Mouse (Mus musculus): Measurements from ENCODE around the gene Swap70. TPM values are rescaled to one million over a fixed set of nuclear protein-coding genes. Genes with fewer than 3 reads are reported as not detected.

Swap70 gene
- total and polyA plus RNA-seq, 3 experiments: 18.3 to 23.3 TPM; not detected in 1

DNA sequence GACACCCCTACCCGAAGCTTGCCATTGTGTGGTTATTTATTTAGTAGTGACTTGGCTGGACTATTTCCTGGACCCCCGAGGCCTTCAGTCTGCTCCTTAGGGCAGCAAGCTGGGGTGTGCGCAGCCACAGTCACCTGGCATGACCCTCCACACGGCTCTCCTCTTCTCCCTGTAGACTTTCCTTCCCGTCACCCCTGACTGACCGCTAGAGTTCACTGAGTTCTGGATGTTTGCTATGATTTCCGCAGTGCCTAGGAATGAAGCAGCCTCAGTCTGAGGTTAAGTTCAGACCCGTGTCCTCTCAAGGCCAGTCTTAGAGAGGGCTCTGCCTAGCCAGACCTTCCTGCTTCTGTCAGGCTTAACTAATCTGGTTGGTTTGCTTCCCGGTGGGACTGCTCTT, 50.3 kb downstream of the Swap70 start:
- TF ChIP-seq POLR2AphosphoS2 (IDR thresholded peaks at IDR 0.05; ENCODE audit: low read length): no peak
- TF ChIP-seq ELF1 (IDR thresholded peaks at IDR 0.05; ENCODE audit: low read depth, low read length): no peak
- TF ChIP-seq EP300 (IDR thresholded peaks at IDR 0.05; ENCODE audit: low read depth in 1 of 2, low read length in 2 of 2): no peak
- no peak for TF ChIP-seq ZKSCAN1 (IDR thresholded peaks at IDR 0.05; ENCODE audit: low read depth, low read length)
- no peak for TF ChIP-seq RCOR1 (IDR thresholded peaks at IDR 0.05; ENCODE audit: low read depth, low read length)
- no peak for TF ChIP-seq GATA1 (IDR thresholded peaks at IDR 0.05; ENCODE audit: low read depth, low read length)
- no peak for TF ChIP-seq ETS1 (IDR thresholded peaks at IDR 0.05; ENCODE audit: low read depth, low read length)
- no peak for TF ChIP-seq MAFK (IDR thresholded peaks at IDR 0.05; ENCODE audit: borderline replicate concordance, low read depth, low read length)
- TF ChIP-seq MXI1 (IDR thresholded peaks at IDR 0.05; ENCODE audit: low read depth, low read length): no peak
- TF ChIP-seq POLR2A (IDR thresholded peaks at IDR 0.05; ENCODE audit: control insufficient read depth in 1 of 2, insufficient read depth in 1 of 2, low read depth in 1 of 2, low read length in 2 of 2, poor library complexity in 1 of 2): no peak
- no peak for TF ChIP-seq NELFE (IDR thresholded peaks at IDR 0.05; ENCODE audit: low read depth, low read length)
- TF ChIP-seq MAZ (IDR thresholded peaks at IDR 0.05; ENCODE audit: low read depth, low read length): no peak
- no peak for TF ChIP-seq SIN3A (IDR thresholded peaks at IDR 0.05; ENCODE audit: low read length)
- no peak overlapping the region for H3K27ac ChIP-seq (ENCODE audit: control insufficient read depth, low read depth, low read length)

DNA sequence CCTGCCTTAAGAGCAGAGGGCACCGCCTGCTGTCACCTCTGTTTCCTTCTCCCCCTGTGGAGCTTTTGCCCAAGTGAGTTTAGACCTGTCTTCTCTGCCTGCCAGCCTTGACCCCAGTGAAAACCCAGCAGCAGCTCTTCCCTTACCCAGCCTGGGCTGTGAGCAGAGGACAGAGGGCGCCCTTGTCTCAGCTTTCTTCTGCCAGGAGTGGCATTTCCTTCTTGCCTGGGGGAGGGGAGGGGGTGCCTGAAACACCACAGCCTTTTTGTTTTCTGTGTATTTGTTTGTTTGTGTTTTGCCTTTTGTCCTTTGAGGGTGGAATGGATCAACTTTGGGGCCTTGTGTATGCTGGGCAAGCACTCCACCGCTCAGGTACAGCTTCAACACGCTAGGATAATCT, 50.9 kb downstream of the Swap70 start:
- Histone ChIP-seq H3K9ac (ENCODE audit: control insufficient read depth, low read depth, low read length, poor library complexity, severe bottlenecking) (no peak overlapping the region), H3K9me3 (replicated peaks; ENCODE audit: insufficient read depth, low read length) (no peaks in the 10 kb centered on the region), H3K27ac (ENCODE audit: control insufficient read depth, low read depth, low read length) (no peak overlapping the region), H3K79me2 (ENCODE audit: control insufficient read depth, insufficient read depth, low read length, poor library complexity) (no peaks in the 10 kb centered on the region), H3K4me3 (ENCODE audit: control insufficient read depth in 1 of 2, insufficient read depth in 1 of 2, low read depth in 2 of 2, low read length in 2 of 2) (no peak overlapping the region), H3K27me3 (ENCODE audit: control insufficient read depth in 1 of 2, insufficient read depth in 2 of 2, low read length in 2 of 2) (no peaks in the 10 kb centered on the region), H3K4me1 (ENCODE audit: control insufficient read depth in 1 of 2, insufficient read depth in 2 of 2, low read length in 2 of 2) (peaks cover 4 to 9% of the 10 kb centered on the region in 2 experiments; a peak in 2 of 4 replicates), H3K36me3 (ENCODE audit: control insufficient read depth in 1 of 2, insufficient read depth in 2 of 2, low read length in 2 of 2) (peaks cover 6% of the 10 kb centered on the region in 2 experiments)
- no peak for DNase-seq (ENCODE audit: low read depth, low spot score)
- no peak for TF ChIP-seq GABPA (IDR thresholded peaks at IDR 0.05; ENCODE audit: low read depth, low read length)
- peak in 2 of 3 experiments; percentile 4 to 17; a peak in 2 of 6 replicates for TF ChIP-seq CTCF (IDR thresholded peaks at IDR 0.05 in 2 of 3, conservative IDR thresholded peaks at IDR 0.05 in 1 of 3; ENCODE audit: control insufficient read depth in 1 of 3, insufficient read depth in 1 of 3, low read depth in 2 of 3, low read length in 3 of 3, poor library complexity in 1 of 3, severe bottlenecking in 1 of 3)
- TF ChIP-seq CHD2 (IDR thresholded peaks at IDR 0.05; ENCODE audit: low read length): no peak

More for the DNA sequence above, 50.3 kb downstream of the Swap70 start:
- no peak overlapping the region for H3K4me3 ChIP-seq (ENCODE audit: control insufficient read depth in 1 of 2, insufficient read depth in 1 of 2, low read depth in 2 of 2, low read length in 2 of 2)
- no peak for DNase-seq (ENCODE audit: low read depth, low spot score)
- no peaks in the 10 kb centered on the region for H3K27me3 ChIP-seq (ENCODE audit: control insufficient read depth in 1 of 2, insufficient read depth in 2 of 2, low read length in 2 of 2)
- H3K9me3 ChIP-seq (replicated peaks; ENCODE audit: insufficient read depth, low read length): no peaks in the 10 kb centered on the region
- H3K4me1 ChIP-seq (ENCODE audit: control insufficient read depth in 1 of 2, insufficient read depth in 2 of 2, low read length in 2 of 2): peaks cover 4 to 9% of the 10 kb centered on the region in 2 experiments; a peak in 2 of 4 replicates
- H3K79me2 ChIP-seq (ENCODE audit: control insufficient read depth, insufficient read depth, low read length, poor library complexity): no peaks in the 10 kb centered on the region
- no peak overlapping the region for H3K9ac ChIP-seq (ENCODE audit: control insufficient read depth, low read depth, low read length, poor library complexity, severe bottlenecking)
- peaks cover 5 to 6% of the 10 kb centered on the region in 2 experiments for H3K36me3 ChIP-seq (ENCODE audit: control insufficient read depth in 1 of 2, insufficient read depth in 2 of 2, low read length in 2 of 2)
